Mouse (Mus musculus): ENCODE results near the gene G6pc2.

G6pc2 gene

GRCm38 (mm10) chr2:69234976-69235678 is 24.3 kb downstream of the G6pc2 start:
- in situ Hi-C loops (cut with MboI; ENCODE audit: low sequenced_read_pairs), result no loop called here

- in situ Hi-C loops (cut with MboI; ENCODE audit: low sequenced_read_pairs), result no loop called here
Observed at GRCm38 (mm10) chr2:69239315-69239714, 28.4 kb downstream of the G6pc2 start.

GRCm38 (mm10) chr2:69244924-69245323 is 34.1 kb downstream of the G6pc2 start:
- in situ Hi-C loops (cut with MboI; ENCODE audit: low sequenced_read_pairs), result no loop called here

GRCm38 (mm10) chr2:69247081-69247480 is 36.2 kb downstream of the G6pc2 start:
- in situ Hi-C loops (cut with MboI; ENCODE audit: low sequenced_read_pairs), result no loop called here

DNA sequence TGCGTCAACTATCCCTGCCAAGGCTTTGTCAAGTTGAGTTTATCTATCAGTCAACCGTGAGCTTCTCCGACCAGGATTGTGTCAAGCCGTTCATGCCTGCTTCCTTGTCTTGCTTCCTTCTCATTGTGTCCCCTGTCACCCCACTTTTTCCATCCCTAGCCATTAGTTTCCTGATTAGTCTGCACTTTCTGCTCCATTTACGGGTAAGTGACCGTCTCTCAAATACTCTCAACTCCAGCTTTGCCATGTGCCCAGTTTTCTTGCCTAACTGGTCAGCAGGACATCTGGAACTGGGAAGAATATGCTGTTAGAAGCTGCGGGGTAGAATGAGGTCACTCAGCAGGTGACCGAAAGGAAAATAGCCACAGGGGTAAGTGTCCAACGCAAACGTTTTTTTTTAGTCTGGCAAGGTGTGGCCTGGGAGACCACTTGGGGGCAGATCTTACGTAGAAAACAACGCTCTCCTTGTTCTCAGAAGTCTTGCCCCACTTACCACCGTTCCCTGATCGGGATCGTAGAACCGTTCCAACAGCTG is 37.4 kb downstream of the G6pc2 start:
- in situ Hi-C loops (cut with MboI; ENCODE audit: low sequenced_read_pairs), result no loop called here

DNA sequence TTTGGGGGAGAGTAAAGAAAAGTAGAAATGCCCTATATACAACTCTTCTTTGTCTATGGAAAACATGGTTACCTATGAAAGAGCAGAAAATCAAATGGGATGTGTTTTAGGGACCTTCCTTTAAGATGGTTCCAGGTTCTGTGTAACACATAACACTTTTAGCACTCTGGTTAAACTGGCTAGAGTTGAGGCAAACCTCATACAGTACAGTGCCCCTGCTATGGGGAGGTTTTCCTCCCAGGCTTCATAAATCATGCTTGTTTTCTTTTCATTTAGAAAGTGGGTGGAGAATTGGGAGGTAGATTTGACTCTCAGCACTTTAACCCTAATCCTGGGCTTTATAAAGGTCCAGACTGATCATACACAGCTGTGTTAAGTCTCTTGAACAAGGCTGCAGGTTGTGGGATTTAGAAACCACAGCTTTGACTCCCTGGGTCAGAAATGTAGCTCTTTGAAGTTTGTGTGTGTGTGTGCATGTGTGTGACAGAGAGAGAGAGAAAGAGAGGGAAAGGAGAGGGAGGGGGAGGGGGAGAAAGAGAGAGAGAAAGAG is 53.3 kb downstream of the G6pc2 start:
- in situ Hi-C loops (cut with MboI; ENCODE audit: low sequenced_read_pairs), result no loop called here

DNA sequence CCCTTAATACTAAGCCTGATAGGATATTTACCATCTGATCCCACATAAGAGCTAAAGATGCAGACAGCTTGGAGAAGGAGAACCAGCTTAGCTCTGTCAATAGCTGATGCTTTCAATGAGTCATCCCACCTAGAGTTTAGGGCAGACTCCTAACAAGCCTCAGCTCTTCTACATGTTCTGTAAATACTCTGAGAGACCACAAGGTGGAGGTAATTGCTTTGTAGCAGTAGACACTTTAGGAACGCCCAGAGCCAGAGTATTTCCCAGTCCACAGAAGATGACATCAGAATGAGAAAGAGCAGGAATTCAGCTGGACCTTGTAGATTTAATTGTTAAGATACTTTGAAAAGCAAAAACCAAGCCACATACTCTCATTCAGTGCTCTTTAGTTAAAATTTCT is 65.0 kb downstream of the G6pc2 start:
- in situ Hi-C loops (cut with MboI; ENCODE audit: low sequenced_read_pairs), result no loop called here
